Mouse (Mus musculus): Measurements from ENCODE around the gene B3gnt9. TPM values are rescaled to one million over a fixed set of nuclear protein-coding genes. Genes with fewer than 3 reads are reported as not detected.

Gene B3gnt9
- total and polyA plus RNA-seq, 3 experiments: 2.7 to 4.7 TPM; not detected in 1

DNA sequence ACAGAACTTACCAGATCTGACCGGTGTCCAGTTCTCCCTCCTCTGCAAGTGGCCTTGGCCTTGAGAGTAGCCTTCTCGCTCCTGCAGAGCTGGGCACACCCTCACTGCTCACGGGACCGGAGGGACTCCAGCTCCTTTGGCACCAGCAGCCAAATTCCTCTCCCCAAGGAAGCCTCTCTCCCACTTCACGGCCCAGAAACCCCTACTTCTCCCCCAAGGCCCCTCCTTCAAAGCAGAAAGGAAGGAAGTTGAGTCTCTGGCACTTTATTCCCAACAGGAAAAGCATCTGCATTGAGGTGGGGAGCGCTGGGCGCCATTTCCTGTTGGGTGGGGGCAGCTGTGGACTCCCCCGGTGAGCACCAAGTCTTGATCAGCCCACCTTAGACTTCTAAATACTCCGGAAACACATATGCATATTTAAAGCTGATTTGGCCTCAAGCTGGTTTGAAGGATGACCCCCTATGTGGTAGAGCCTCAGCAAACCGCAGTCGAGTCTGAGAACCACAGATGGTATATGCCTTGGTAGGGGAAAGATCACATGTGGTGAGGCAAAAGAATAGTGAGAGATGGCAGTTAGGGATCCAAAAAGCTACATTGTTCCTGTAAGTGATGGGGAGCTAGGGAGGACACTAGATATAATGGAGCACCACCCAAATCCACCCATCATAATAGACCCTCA is 41.1 kb upstream of the B3gnt9 start, which contains the start of gene Exoc3l:
Exoc3l (minus strand) TSS at position 207 of the 679 bp plus-strand sequence.
- peaks cover 11 to 21% of the 10 kb centered on the region in 2 experiments for H3K4me1 ChIP-seq (ENCODE audit: control insufficient read depth in 1 of 2, insufficient read depth in 2 of 2, low read length in 2 of 2)
- peak within 1 kb of the TSS; percentile 81 to 86 for H3K4me3 ChIP-seq (ENCODE audit: control insufficient read depth in 1 of 2, insufficient read depth in 1 of 2, low read depth in 2 of 2, low read length in 2 of 2)
- no peaks in the 10 kb centered on the region for H3K27me3 ChIP-seq (ENCODE audit: control insufficient read depth in 1 of 2, insufficient read depth in 2 of 2, low read length in 2 of 2)
- H3K9me3 ChIP-seq (replicated peaks; ENCODE audit: insufficient read depth, low read length): no peaks in the 10 kb centered on the region
- H3K79me2 ChIP-seq (ENCODE audit: control insufficient read depth, insufficient read depth, low read length, poor library complexity): peaks cover 32% of the 10 kb centered on the region
- peaks cover 7 to 21% of the 10 kb centered on the region in 2 experiments for H3K36me3 ChIP-seq (ENCODE audit: control insufficient read depth in 1 of 2, insufficient read depth in 2 of 2, low read length in 2 of 2)
- H3K27ac ChIP-seq (ENCODE audit: control insufficient read depth, low read depth, low read length): peak within 1 kb of the TSS; percentile 69; the same call in 1 of the 2 replicates
- peak within 1 kb of the TSS; percentile 78 for H3K9ac ChIP-seq (ENCODE audit: control insufficient read depth, low read depth, low read length, poor library complexity, severe bottlenecking)
- TF ChIP-seq MAFK (IDR thresholded peaks at IDR 0.05; ENCODE audit: borderline replicate concordance, low read depth, low read length) (no peak), POLR2AphosphoS2 (IDR thresholded peaks at IDR 0.05; ENCODE audit: low read length) (no peak), USF1 (IDR thresholded peaks at IDR 0.05; ENCODE audit: low read depth, low read length) (no peak), ZMIZ1 (IDR thresholded peaks at IDR 0.05; ENCODE audit: low read depth, low read length) (no peak), MAZ (IDR thresholded peaks at IDR 0.05; ENCODE audit: low read depth, low read length) (no peak), MYC (IDR thresholded peaks at IDR 0.05; ENCODE audit: low read depth, low read length) (no peak), CTCF (IDR thresholded peaks at IDR 0.05 in 2 of 3, conservative IDR thresholded peaks at IDR 0.05 in 1 of 3; ENCODE audit: control insufficient read depth in 1 of 3, insufficient read depth in 1 of 3, low read depth in 2 of 3, low read length in 3 of 3, poor library complexity in 1 of 3, severe bottlenecking in 1 of 3) (no peak), RAD21 (IDR thresholded peaks at IDR 0.05; ENCODE audit: low read depth, low read length) (no peak), ETS1 (IDR thresholded peaks at IDR 0.05; ENCODE audit: low read depth, low read length) (no peak), POLR2AphosphoS5 (IDR thresholded peaks at IDR 0.05; ENCODE audit: borderline replicate concordance, low read depth, low read length) (no peak), HCFC1 (IDR thresholded peaks at IDR 0.05; ENCODE audit: low read depth, low read length) (no peak), TAL1 (IDR thresholded peaks at IDR 0.05; ENCODE audit: low read length) (no peak), GABPA (IDR thresholded peaks at IDR 0.05; ENCODE audit: low read depth, low read length) (no peak), NRF1 (IDR thresholded peaks at IDR 0.05; ENCODE audit: insufficient read depth, low read depth, low read length, poor library complexity, severe bottlenecking) (no peak), ZNF384 (IDR thresholded peaks at IDR 0.05; ENCODE audit: low read depth, low read length) (no peak), RCOR1 (IDR thresholded peaks at IDR 0.05; ENCODE audit: low read depth, low read length) (no peak), NELFE (IDR thresholded peaks at IDR 0.05; ENCODE audit: low read depth, low read length) (no peak), USF2 (IDR thresholded peaks at IDR 0.05; ENCODE audit: borderline replicate concordance in 1 of 2, insufficient read depth in 1 of 2, low read depth in 1 of 2, low read length in 2 of 2) (no peak), SMC3 (IDR thresholded peaks at IDR 0.05; ENCODE audit: low read depth, low read length) (no peak)
- DNase-seq (ENCODE audit: low read depth, low spot score): no peak

DNA sequence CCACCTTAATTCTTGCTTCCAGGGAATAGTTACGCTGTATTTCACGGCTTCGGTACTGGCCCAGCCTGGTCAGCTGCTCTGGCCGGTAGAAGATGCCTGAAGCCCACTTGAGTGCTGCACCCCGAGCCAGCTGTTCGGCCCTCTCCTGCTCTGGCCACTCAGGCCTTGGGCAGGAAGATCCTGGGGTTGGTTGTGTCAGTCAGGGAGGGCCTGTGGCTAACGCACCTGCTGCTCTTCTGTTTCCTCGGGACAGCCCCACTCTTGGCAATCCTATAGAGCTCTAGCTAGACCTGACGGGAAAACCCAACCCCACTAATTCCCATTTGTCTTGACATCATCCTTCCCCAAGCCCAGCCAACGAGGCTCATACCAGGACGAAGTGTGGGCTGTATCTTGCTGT is 40.3 kb upstream of the B3gnt9 start:
- Histone ChIP-seq H3K27ac (ENCODE audit: control insufficient read depth, low read depth, low read length) (no peak overlapping the region), H3K4me1 (ENCODE audit: control insufficient read depth in 1 of 2, insufficient read depth in 2 of 2, low read length in 2 of 2) (peaks cover 9 to 21% of the 10 kb centered on the region in 2 experiments), H3K79me2 (ENCODE audit: control insufficient read depth, insufficient read depth, low read length, poor library complexity) (peaks cover 26% of the 10 kb centered on the region)

More for the DNA sequence above, 40.3 kb upstream of the B3gnt9 start:
- no peak overlapping the region for H3K9ac ChIP-seq (ENCODE audit: control insufficient read depth, low read depth, low read length, poor library complexity, severe bottlenecking)
- TF ChIP-seq MXI1 (IDR thresholded peaks at IDR 0.05; ENCODE audit: low read depth, low read length): no peak
- TF ChIP-seq GABPA (IDR thresholded peaks at IDR 0.05; ENCODE audit: low read depth, low read length): no peak
- TF ChIP-seq USF1 (IDR thresholded peaks at IDR 0.05; ENCODE audit: low read depth, low read length): no peak
- TF ChIP-seq UBTF (IDR thresholded peaks at IDR 0.05; ENCODE audit: borderline replicate concordance, insufficient read depth, low read depth, low read length): no peak
- no peak for TF ChIP-seq TAL1 (IDR thresholded peaks at IDR 0.05; ENCODE audit: low read length)
- TF ChIP-seq MEF2A (IDR thresholded peaks at IDR 0.05; ENCODE audit: extremely low read depth, insufficient replicate concordance, low read depth, low read length, poor library complexity, severe bottlenecking): no peak
- no peak for TF ChIP-seq EP300 (IDR thresholded peaks at IDR 0.05; ENCODE audit: low read depth in 1 of 2, low read length in 2 of 2)
- H3K36me3 ChIP-seq (ENCODE audit: control insufficient read depth in 1 of 2, insufficient read depth in 2 of 2, low read length in 2 of 2): peaks cover under 1 to 13% of the 10 kb centered on the region in 2 experiments
- DNase-seq (ENCODE audit: low read depth, low spot score): no peak
- H3K27me3 ChIP-seq (ENCODE audit: control insufficient read depth in 1 of 2, insufficient read depth in 2 of 2, low read length in 2 of 2): no peaks in the 10 kb centered on the region
- no peak overlapping the region for H3K4me3 ChIP-seq (ENCODE audit: control insufficient read depth in 1 of 2, insufficient read depth in 1 of 2, low read depth in 2 of 2, low read length in 2 of 2)
- H3K9me3 ChIP-seq (replicated peaks; ENCODE audit: insufficient read depth, low read length): no peaks in the 10 kb centered on the region

Data from MEL (cell line).